Mouse (Mus musculus): ENCODE results near the gene Snap47. TPM values are rescaled to one million over a fixed set of nuclear protein-coding genes. Genes with fewer than 3 reads are reported as not detected.

Snap47 gene
- polyA plus RNA-seq, 1 experiment from 2014 or later = 230 TPM

GRCm38 (mm10) chr11:59364007-59364406 lies 87.0 kb downstream of the Snap47 start:
- peaks cover 15% of the 10 kb centered on the region; the same call in 1 of the 2 replicates for H3K4me1 ChIP-seq
- no peaks in the 10 kb centered on the region for H3K9me3 ChIP-seq (replicated peaks)
- H3K27ac ChIP-seq = 0 out of 2 replicates have a peak overlapping the region, but pooled peaks have one; percentile 30
- no peak overlapping the region for H3K9ac ChIP-seq
- 80% methylated on average over 9 of the region's 9 CpGs for WGBS
- no peak for ATAC-seq (ENCODE audit: low FRiP score)
- H3K4me2 ChIP-seq (replicated peaks) = no peak overlapping the region
- no peak overlapping the region for H3K4me3 ChIP-seq
- no peaks in the 10 kb centered on the region for H3K36me3 ChIP-seq
- H3K27me3 ChIP-seq = no peaks in the 10 kb centered on the region

- Histone ChIP-seq H3K4me1 (peaks cover 10% of the 10 kb centered on the region; the same call in 1 of the 2 replicates), H3K27me3 (no peaks in the 10 kb centered on the region), H3K4me3 (no peak overlapping the region), H3K9ac (no peak overlapping the region), H3K27ac (no peak overlapping the region), H3K36me3 (no peaks in the 10 kb centered on the region), H3K9me3 (replicated peaks) (no peaks in the 10 kb centered on the region), H3K4me2 (replicated peaks) (no peak overlapping the region)
- no peak for ATAC-seq (ENCODE audit: low FRiP score)
- WGBS = 87% methylated on average over 9 of the region's 9 CpGs
Observed at GRCm38 (mm10) chr11:59361291-59361690, 89.7 kb downstream of the Snap47 start.

Other genes with a start within 250 kb of the Snap47 start
- 76.1 and 84.6 TPM in 2 replicates for gene Mrpl55, start 248.7 kb downstream of the Snap47 start, polyA plus RNA-seq (2016; fragmentation: Nextera tagmentation; extraction: Ambion mirVana)
- 29.6 and 31.9 TPM in 2 replicates for gene 2310033P09Rik, start 242.9 kb downstream of the Snap47 start, polyA plus RNA-seq (2016; fragmentation: Nextera tagmentation; extraction: Ambion mirVana)
- 590 and 625 TPM in 2 replicates for gene Arf1, start 222.9 kb downstream of the Snap47 start, polyA plus RNA-seq (2016; fragmentation: Nextera tagmentation; extraction: Ambion mirVana)
- gene Wnt3a, start 160.4 kb downstream of the Snap47 start, polyA plus RNA-seq (2016; fragmentation: Nextera tagmentation; extraction: Ambion mirVana) = 5.0 and 8.0 TPM in 2 replicates
- 6.1 and 6.9 TPM in 2 replicates for gene Wnt9a, start 144.3 kb downstream of the Snap47 start, polyA plus RNA-seq (2016; fragmentation: Nextera tagmentation; extraction: Ambion mirVana)
- not detected in 2 replicates for gene Prss38, start 75.5 kb downstream of the Snap47 start, polyA plus RNA-seq (2016; fragmentation: Nextera tagmentation; extraction: Ambion mirVana)
- gene Jmjd4, start 1.1 kb downstream of the Snap47 start, polyA plus RNA-seq (2016; fragmentation: Nextera tagmentation; extraction: Ambion mirVana) = 14.6 and 14.8 TPM in 2 replicates
- 10.8 and 11.8 TPM in 2 replicates for gene Zfp867, start 21.3 kb upstream of the Snap47 start, polyA plus RNA-seq (2016; fragmentation: Nextera tagmentation; extraction: Ambion mirVana)
- 24.2 and 26.0 TPM in 2 replicates for gene Zkscan17, start 75.6 kb upstream of the Snap47 start, polyA plus RNA-seq (2016; fragmentation: Nextera tagmentation; extraction: Ambion mirVana)
- gene Nlrp3, start 90.4 kb upstream of the Snap47 start, polyA plus RNA-seq (2016; fragmentation: Nextera tagmentation; extraction: Ambion mirVana) = 0.34 and 0.85 TPM in 2 replicates
- not detected in 2 replicates for gene Olfr222, start 125.0 kb upstream of the Snap47 start, polyA plus RNA-seq (2016; fragmentation: Nextera tagmentation; extraction: Ambion mirVana)
- not detected in 2 replicates for gene Olfr223, start 142.1 kb upstream of the Snap47 start, polyA plus RNA-seq (2016; fragmentation: Nextera tagmentation; extraction: Ambion mirVana)
- gene Mprip, start 210.1 kb upstream of the Snap47 start, polyA plus RNA-seq (2016; fragmentation: Nextera tagmentation; extraction: Ambion mirVana) = 104 and 113 TPM in 2 replicates

All from hindbrain, embryonic 12.5 days (tissue).